Mouse (Mus musculus) CH12.LX (cell line): ENCODE data around the gene Hexim2. TPM values are rescaled to one million over a fixed set of nuclear protein-coding genes. Genes with fewer than 3 reads are reported as not detected.

Experiments
- DNase-seq: peaks from one replicate; pipeline ENCODE4 v3.0.0-alpha.2; 2013; ENCODE audit errors: extremely low read depth
- H3K27ac ChIP-seq: 2 replicates; pipeline ENCODE4 v1.5.1; 2012; ENCODE audit warnings: low read depth, mild to moderate bottlenecking, control low read depth, moderate library complexity; ENCODE audit not compliant: insufficient read depth
- H3K27me3 ChIP-seq: replicated peaks from 2 replicates; pipeline ENCODE3; 2012; ENCODE audit warnings: inconsistent platforms
- H3K36me3 ChIP-seq, 2 experiments: replicated peaks in 1 of 2; 2 replicates each; pipeline versions ENCODE3 to v1.6.1; 2012; ENCODE audit warnings: inconsistent platforms in 1 of 2, low read length in 1 of 2, mild to moderate bottlenecking in 1 of 2, mixed read lengths in 1 of 2, moderate library complexity in 1 of 2; ENCODE audit not compliant: control insufficient read depth in 1 of 2, insufficient read depth in 1 of 2
- H3K4me1 ChIP-seq, 2 experiments: 2 replicates each; pipeline ENCODE4 v1.6.1; 2012; ENCODE audit warnings: inconsistent platforms in 1 of 2, moderate library complexity in 1 of 2; ENCODE audit not compliant: insufficient read depth in 2 of 2, control insufficient read depth in 1 of 2
- H3K4me2 ChIP-seq: 2 replicates; pipeline ENCODE4 v1.6.1; 2012; ENCODE audit warnings: low read depth, mild to moderate bottlenecking, control low read depth; ENCODE audit not compliant: poor library complexity, insufficient read depth, severe bottlenecking
- H3K4me3 ChIP-seq, 3 experiments: fragments of 150-350 bp in 1 of 3; sonication (generic) in 1 of 3; replicated peaks in 1 of 3; 2 replicates each; pipeline versions ENCODE3 to v1.5.1; 2011 to 2012; ENCODE audit warnings: low read depth in 2 of 3, low read length in 2 of 3, mild to moderate bottlenecking in 2 of 3, moderate library complexity in 2 of 3, control low read depth in 1 of 3, improper control_type of control experiment in 1 of 3, inconsistent platforms in 1 of 3, mixed read lengths in 1 of 3; ENCODE audit not compliant: poor library complexity in 1 of 3
- H3K79me2 ChIP-seq: replicated peaks from 2 replicates; pipeline ENCODE4 v1.6.1; 2012; ENCODE audit warnings: mild to moderate bottlenecking, moderate library complexity; ENCODE audit not compliant: control insufficient read depth, poor library complexity, insufficient read depth, severe bottlenecking; ENCODE audit errors: extremely low read depth
- H3K9ac ChIP-seq: 2 replicates; pipeline ENCODE4 v1.6.1; 2012; ENCODE audit warnings: low read depth, mild to moderate bottlenecking, control low read depth, moderate library complexity; ENCODE audit not compliant: insufficient read depth
- H3K9me3 ChIP-seq: replicated peaks from 2 replicates; pipeline ENCODE3; 2012; ENCODE audit warnings: low read length, inconsistent platforms, mixed read lengths
- BHLHE40 ChIP-seq: IDR thresholded peaks from 2 replicates; pipeline ENCODE4 v1.6.1; 2011; ENCODE audit warnings: mild to moderate bottlenecking, low read depth, low read length, improper control_type of control experiment
- CHD1 ChIP-seq: IDR thresholded peaks from 2 replicates; pipeline ENCODE4 v1.6.1; 2012; ENCODE audit warnings: low read depth, low read length, improper control_type of control experiment, inconsistent platforms
- E2F4 ChIP-seq: IDR thresholded peaks from 2 replicates; pipeline ENCODE4 v1.6.1; 2011; ENCODE audit warnings: low read depth, low read length, improper control_type of control experiment; ENCODE audit not compliant: insufficient replicate concordance
- ELF1 ChIP-seq: IDR thresholded peaks from 2 replicates; pipeline ENCODE4 v1.6.1; 2014; ENCODE audit warnings: low read depth, mild to moderate bottlenecking, inconsistent platforms, low read length, improper control_type of control experiment
- EP300 ChIP-seq: IDR thresholded peaks from 2 replicates; pipeline ENCODE4 v1.6.1; 2011; ENCODE audit warnings: low read length, improper control_type of control experiment
- ETS1 ChIP-seq: conservative IDR thresholded peaks from 2 replicates; pipeline ENCODE4 v1.6.1; 2012; ENCODE audit warnings: low read depth, mild to moderate bottlenecking, inconsistent platforms, low read length, improper control_type of control experiment, moderate library complexity
- HCFC1 ChIP-seq: IDR thresholded peaks from 2 replicates; pipeline ENCODE4 v1.6.1; 2012; ENCODE audit warnings: low read depth, mild to moderate bottlenecking, inconsistent platforms, low read length, improper control_type of control experiment
- IRF4 ChIP-seq: IDR thresholded peaks from 2 replicates; pipeline ENCODE4 v1.6.1; 2014; ENCODE audit warnings: low read depth, mild to moderate bottlenecking, inconsistent platforms, low read length, improper control_type of control experiment
- JUN ChIP-seq: IDR thresholded peaks from 2 replicates; pipeline ENCODE4 v1.6.1; 2011; ENCODE audit warnings: low read depth, mild to moderate bottlenecking, low read length, improper control_type of control experiment, moderate library complexity; ENCODE audit not compliant: insufficient read depth
- JUND ChIP-seq: conservative IDR thresholded peaks from 2 replicates; pipeline ENCODE4 v1.6.1; 2011; ENCODE audit warnings: low read depth, low read length, improper control_type of control experiment
- MAX ChIP-seq: IDR thresholded peaks from 2 replicates; pipeline ENCODE4 v1.6.1; 2011; ENCODE audit warnings: low read length, improper control_type of control experiment
- MAZ ChIP-seq: IDR thresholded peaks from 2 replicates; pipeline ENCODE4 v1.6.1; 2012; ENCODE audit warnings: low read depth, mild to moderate bottlenecking, inconsistent platforms, low read length, improper control_type of control experiment, moderate library complexity
- MEF2A ChIP-seq: IDR thresholded peaks from 2 replicates; pipeline ENCODE4 v1.6.1; 2014; ENCODE audit warnings: low read depth, mild to moderate bottlenecking, inconsistent platforms, low read length, improper control_type of control experiment, borderline replicate concordance
- MXI1 ChIP-seq: IDR thresholded peaks from 2 replicates; pipeline ENCODE4 v1.6.1; 2011; ENCODE audit warnings: mild to moderate bottlenecking, low read depth, low read length, improper control_type of control experiment
- MYC ChIP-seq: IDR thresholded peaks from 2 replicates; pipeline ENCODE4 v1.6.1; 2011; ENCODE audit warnings: low read depth, mild to moderate bottlenecking, improper control_type of control experiment, low read length
- NELFE ChIP-seq: IDR thresholded peaks from 2 replicates; pipeline ENCODE4 v1.6.1; 2011; ENCODE audit warnings: low read depth, low read length, improper control_type of control experiment
- NRF1 ChIP-seq: IDR thresholded peaks from 2 replicates; pipeline ENCODE4 v1.6.1; 2014; ENCODE audit warnings: low read depth, mild to moderate bottlenecking, inconsistent platforms, low read length, improper control_type of control experiment, moderate library complexity
- POLR2A ChIP-seq: IDR thresholded peaks from 2 replicates; pipeline ENCODE4 v1.6.1; 2011; ENCODE audit warnings: low read depth, mild to moderate bottlenecking, improper control_type of control experiment, low read length
- POLR2AphosphoS2 ChIP-seq: IDR thresholded peaks from 2 replicates; pipeline ENCODE4 v1.6.1; 2011; ENCODE audit warnings: low read depth, low read length, improper control_type of control experiment
- RAD21 ChIP-seq: IDR thresholded peaks from 2 replicates; pipeline ENCODE4 v1.6.1; 2011; ENCODE audit warnings: low read depth, mild to moderate bottlenecking, low read length, improper control_type of control experiment, moderate library complexity
- SIN3A ChIP-seq: IDR thresholded peaks from 2 replicates; pipeline ENCODE4 v1.6.1; 2012; ENCODE audit warnings: low read length, improper control_type of control experiment, inconsistent platforms
- TBP ChIP-seq: conservative IDR thresholded peaks from 2 replicates; pipeline ENCODE4 v1.6.1; 2011; ENCODE audit warnings: low read depth, low read length, improper control_type of control experiment
- TCF12 ChIP-seq: IDR thresholded peaks from 2 replicates; pipeline ENCODE4 v1.6.1; 2014; ENCODE audit warnings: low read depth, mild to moderate bottlenecking, inconsistent platforms, low read length, improper control_type of control experiment
- UBTF ChIP-seq: IDR thresholded peaks from 2 replicates; pipeline ENCODE4 v1.6.1; 2012; ENCODE audit warnings: low read depth, mild to moderate bottlenecking, inconsistent platforms, low read length, improper control_type of control experiment, moderate library complexity
- USF1 ChIP-seq: IDR thresholded peaks from 2 replicates; pipeline ENCODE4 v1.6.1; 2014; ENCODE audit warnings: low read depth, mild to moderate bottlenecking, inconsistent platforms, low read length, improper control_type of control experiment
- ZMIZ1 ChIP-seq: IDR thresholded peaks from 2 replicates; pipeline ENCODE4 v1.6.1; 2012; ENCODE audit warnings: low read depth, mild to moderate bottlenecking, inconsistent platforms, low read length, improper control_type of control experiment
- dilution Hi-C: fragments of 300-500 bp; cut with MboI; formaldehyde crosslinking; loops from 2 replicates; pipeline ENCODE4 v1.14.3; 2020; ENCODE audit warnings: low sequenced_read_pairs; ENCODE audit not compliant: extremely low pct_unique_long_range_greater_than_20kb, extremely low pct_ligation_motif_present
- in situ Hi-C: fragments of 300-500 bp; cut with MboI; formaldehyde crosslinking; loops from 3 replicates; pipeline ENCODE4 v1.14.3; 2019; ENCODE audit warnings: low sequenced_read_pairs, low pct_ligation_motif_present, low pct_unique_long_range_greater_than_20kb, mixed read lengths
- polyA plus RNA-seq: library from polyadenylated mRNA; unstranded; fragments of >175 nt; gene quantifications from 2 replicates; pipeline ENCODE4 v1.2.1, GENCODE M21; 2012; ENCODE audit warnings: low read depth; ENCODE audit not compliant: insufficient read length
- total RNA-seq, 2 experiments: library from RNA; depleted of rRNA; stranded (reverse); fragments of 300-350 nt in 1 of 2; fragments of >200 nt in 1 of 2; gene quantifications; 2 replicates each; pipeline ENCODE4 v1.2.3; 2012 to 2014

Hexim2 gene
- total and polyA plus RNA-seq, 3 experiments, result 27.0 to 33.3 (median 28.8) TPM

DNA sequence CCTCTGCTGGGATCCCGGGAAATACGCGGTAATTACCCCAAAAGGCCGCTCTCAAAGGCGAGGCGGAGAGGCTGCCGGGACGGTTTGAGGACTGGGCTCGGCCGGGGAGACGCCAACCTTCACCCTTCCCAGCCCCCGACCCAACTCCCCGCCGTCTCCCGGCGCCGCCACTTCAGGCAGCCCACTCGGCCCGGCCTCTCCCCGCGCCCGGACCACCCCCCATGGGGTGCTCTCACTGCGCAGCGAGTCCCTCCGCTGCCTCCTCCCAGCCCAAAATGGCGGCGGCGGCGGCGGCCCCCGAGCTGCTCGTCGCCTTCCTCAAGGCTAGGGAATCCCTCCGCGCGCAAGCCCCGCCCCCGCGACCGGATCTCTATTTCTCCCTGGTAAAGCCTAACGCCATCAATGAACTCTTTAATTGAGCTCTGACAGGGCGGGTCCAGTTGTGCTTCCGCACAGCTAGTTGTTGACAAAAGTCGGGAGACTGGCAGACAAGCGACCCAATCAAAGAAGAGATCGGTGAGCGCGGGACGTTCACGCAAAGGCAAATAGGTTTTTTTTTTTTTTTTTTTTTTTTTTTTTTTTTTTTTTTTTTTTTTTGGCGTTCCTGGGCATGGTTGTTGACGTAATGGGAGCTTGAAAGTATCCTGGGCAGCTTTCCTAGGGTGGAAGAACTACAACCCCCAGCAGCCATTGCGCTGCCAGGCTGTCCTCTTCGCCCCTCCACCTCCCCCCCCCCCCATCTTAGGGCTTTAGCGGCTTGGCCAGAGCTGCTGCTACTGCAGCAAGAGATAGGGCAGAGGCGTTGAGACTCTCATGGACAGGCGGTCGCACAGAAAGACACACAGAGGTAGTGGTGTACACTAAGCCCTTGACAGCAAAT lies 587 bp downstream of the Hexim2 start (continued):
- TF ChIP-seq JUN, result peak; percentile 83
- peak; percentile 93 for TF ChIP-seq ELF1
- peak; percentile 90 for TF ChIP-seq ETS1
- TF ChIP-seq NELFE, result peak; percentile 82
- TF ChIP-seq MYC, result peak; percentile 81
- peak; percentile 57 for TF ChIP-seq TBP
- no peak for TF ChIP-seq RAD21
- peak; percentile 96 for TF ChIP-seq UBTF
- peak; percentile 96 for TF ChIP-seq MAZ
- TF ChIP-seq IRF4, result peak; percentile 49
- no peak for TF ChIP-seq USF1

DNA sequence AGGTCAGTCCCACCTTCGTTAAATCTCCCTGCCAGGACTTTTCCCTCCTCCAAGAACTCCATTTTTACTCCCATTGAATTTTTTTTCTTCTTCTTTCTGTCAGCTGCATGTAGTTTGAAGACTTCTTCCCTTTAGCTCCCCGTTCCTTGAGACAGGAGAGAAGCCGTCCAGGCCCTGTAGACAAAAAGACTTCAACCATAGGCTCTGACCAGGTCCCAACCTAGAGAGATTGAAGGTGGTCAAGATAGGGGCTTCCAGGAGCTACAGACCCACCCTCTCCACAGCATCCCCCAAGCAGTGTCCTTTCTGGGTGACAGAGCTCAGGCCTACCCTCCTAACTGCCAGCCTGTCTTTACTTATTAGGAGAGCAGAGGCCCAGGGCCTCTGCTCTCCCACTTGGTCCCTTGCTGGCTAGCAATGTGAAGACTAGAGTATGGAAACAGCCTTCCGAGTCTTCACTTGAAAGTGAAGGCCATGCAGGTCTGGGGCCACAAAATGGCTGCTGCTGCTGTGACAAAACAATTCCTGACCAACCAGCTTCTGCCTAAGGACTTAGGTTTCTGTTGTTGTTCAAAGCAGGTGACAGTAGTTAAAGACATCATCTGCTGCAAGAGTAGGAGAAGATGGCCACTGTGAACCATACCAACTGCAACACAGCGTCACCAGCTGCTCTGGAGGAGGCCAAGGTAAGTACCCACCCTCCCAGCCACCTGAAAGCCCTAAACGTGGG lies 1.4 kb downstream of the Hexim2 start:
- H3K79me2 ChIP-seq, result peaks cover 37% of the 10 kb centered on the region
- peaks cover 18 to 51% of the 10 kb centered on the region in 2 experiments for H3K36me3 ChIP-seq
- in situ Hi-C loops (no loop called here), dilution Hi-C loops (no loop called here)
- peak overlapping the region; percentile 99 for H3K9ac ChIP-seq
- H3K27ac ChIP-seq, result peak overlapping the region; percentile 53
- H3K27me3 ChIP-seq, result no peaks in the 10 kb centered on the region
- H3K9me3 ChIP-seq, result no peaks in the 10 kb centered on the region
- peak overlapping the region; percentile 86 for H3K4me2 ChIP-seq
- peak; percentile 84 for DNase-seq
- TF ChIP-seq SIN3A (peak; percentile 4; the same call in 1 of the 2 replicates), MYC (no peak), TCF12 (peak; percentile 30; the same call in 1 of the 2 replicates), MAX (peak; percentile 78), POLR2A (no peak; the same call in 1 of the 2 replicates), ZMIZ1 (no peak), EP300 (no peak), ETS1 (no peak), NELFE (0 out of 2 replicates have a peak, but pooled peaks have one; percentile 47), POLR2AphosphoS2 (no peak; the same call in 1 of the 2 replicates), MAZ (no peak), CHD1 (peak; percentile 28; the same call in 1 of the 2 replicates), IRF4 (0 out of 2 replicates have a peak, but pooled peaks have one; percentile 14), HCFC1 (no peak; the same call in 1 of the 2 replicates), NRF1 (peak; percentile 48; the same call in 1 of the 2 replicates), RAD21 (no peak), JUN (no peak), BHLHE40 (no peak), MXI1 (peak; percentile 20; the same call in 1 of the 2 replicates), MEF2A (no peak), E2F4 (no peak), JUND (no peak)
- peak overlapping the region; percentile 55 to 85 (median 56) for H3K4me3 ChIP-seq
- peaks cover 6 to 58% of the 10 kb centered on the region in 2 experiments for H3K4me1 ChIP-seq
